Mouse (Mus musculus): ENCODE results near the gene A230050P20Rik. TPM values are rescaled to one million over a fixed set of nuclear protein-coding genes. Genes with fewer than 3 reads are reported as not detected.

The A230050P20Rik gene
- polyA plus RNA-seq, 2 experiments from 2014 or later = 12.4 to 14.6 TPM

- peak; percentile 15 for ATAC-seq
Observed at GRCm38 (mm10) chr9:20897736-20898510, 29.5 kb downstream of the A230050P20Rik start.

DNA sequence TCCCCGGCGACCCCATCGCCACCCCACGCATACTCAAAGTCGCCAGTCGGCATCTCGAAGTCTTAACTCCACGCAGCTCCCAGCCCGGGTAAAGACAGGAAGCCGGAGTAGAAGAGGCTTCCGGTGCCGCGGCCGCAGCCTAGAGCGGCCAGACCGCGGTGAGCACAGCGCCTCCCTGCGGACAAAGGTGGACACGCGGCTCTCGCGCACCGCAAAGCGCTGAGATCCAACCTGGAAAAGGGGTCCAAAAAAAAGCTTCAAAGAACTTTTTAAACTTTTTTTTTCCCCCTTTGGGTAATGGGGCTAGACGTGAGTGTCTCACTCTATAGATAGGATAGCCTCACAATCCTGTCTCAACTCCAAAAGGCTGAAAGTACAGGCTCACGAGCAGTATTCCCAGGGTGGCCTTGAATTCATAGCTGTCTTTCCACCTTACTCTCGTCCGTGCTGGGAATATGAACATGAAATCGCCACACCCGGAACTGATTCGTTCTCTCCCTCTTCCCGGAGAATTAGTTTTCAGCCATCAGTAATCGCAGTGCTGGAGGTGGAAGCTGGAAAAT, 30.1 kb downstream of the A230050P20Rik start, which contains the start of gene Eif3g:
TSS of gene Eif3g (minus strand) at position 113 of the 563 bp plus-strand sequence.
- ATAC-seq = peak; percentile 89

GRCm38 (mm10) chr9:20901466-20902173, 33.2 kb downstream of the A230050P20Rik start:
- peak; percentile 47 for ATAC-seq

GRCm38 (mm10) chr9:20902174-20902491, 33.7 kb downstream of the A230050P20Rik start:
- no peak for ATAC-seq

DNA sequence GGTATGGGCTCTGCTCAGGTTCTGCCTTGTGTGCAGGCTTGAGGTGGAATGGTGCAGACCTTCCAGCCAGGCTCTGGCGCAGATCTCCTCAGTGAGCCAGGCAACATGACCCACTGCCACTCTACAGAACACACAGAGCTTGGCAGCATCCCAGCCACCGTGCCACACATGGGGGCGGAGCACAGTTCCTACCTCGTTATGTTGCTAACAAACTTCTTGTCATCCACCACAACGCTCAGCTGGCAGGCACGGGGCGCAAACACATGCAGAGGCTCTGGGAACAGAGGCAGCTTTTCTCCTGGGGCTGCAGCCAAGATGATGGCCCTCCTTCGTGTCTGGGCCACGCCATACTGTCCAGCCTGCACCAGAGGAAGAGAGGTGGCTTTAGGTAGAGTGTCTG, 41.5 kb downstream of the A230050P20Rik start:
- ATAC-seq = no peak

DNA sequence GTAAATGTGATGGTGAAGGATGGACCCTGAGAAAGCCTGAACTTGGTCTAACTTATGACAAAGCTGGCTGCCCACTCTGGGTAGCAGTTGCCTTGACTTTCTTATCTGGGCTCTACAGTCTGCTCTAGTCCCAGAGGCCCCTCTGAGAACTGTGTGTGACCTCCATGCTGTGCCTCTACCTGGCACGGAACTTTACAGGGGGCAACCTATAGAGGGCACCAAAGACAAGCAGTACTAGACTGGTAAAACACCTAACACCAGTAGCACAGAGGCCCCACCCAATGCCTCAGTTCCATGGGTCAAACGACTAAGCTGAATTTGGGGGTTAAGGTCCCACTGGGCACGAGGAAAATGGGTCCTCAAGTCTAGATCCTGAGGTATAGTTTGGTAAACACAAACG, 47.7 kb downstream of the A230050P20Rik start:
- peak; percentile 43 for ATAC-seq

DNA sequence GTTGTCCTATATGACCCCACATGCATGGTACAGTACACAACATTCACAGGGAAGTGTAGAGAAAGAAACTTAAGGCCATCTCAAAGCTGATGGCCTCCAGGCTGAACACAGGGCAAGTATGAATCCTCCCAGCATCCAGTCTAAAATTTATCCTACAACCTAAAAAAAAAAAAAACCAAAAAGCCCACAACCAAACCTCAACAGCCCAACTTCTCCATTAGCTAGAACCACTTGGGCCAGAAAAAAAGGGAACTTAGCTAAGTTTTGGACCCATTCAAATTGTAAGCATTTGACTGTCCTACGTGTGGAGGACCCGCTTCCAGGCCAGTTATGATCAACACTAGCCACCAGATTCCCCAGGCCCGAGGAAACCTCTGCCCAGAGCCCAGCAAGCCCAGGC, 54.8 kb downstream of the A230050P20Rik start:
- no peak for ATAC-seq

Other genes starting within 250 kb of the A230050P20Rik start
- gene Ubl5, start 225.8 kb upstream of the A230050P20Rik start, polyA plus RNA-seq (2017; shearing (Covaris generic)) = 100 to 1,000 TPM; 339 to 401 TPM
- 10 to 100 TPM; 26.1 to 30.9 TPM for gene Fbxl12, start 223.9 kb upstream of the A230050P20Rik start, polyA plus RNA-seq (2017; shearing (Covaris generic))
- gene Pin1, start 216.5 kb upstream of the A230050P20Rik start, polyA plus RNA-seq (2017; shearing (Covaris generic)) = 10 to 100 TPM; 22.6 to 27.2 TPM
- under 1 TPM in 1 of 2 experiments, not detected in 1; 0.25 TPM for gene Olfm2, start 122.3 kb upstream of the A230050P20Rik start, polyA plus RNA-seq (2017; shearing (Covaris generic))
- not detected for gene Col5a3, start 53.6 kb upstream of the A230050P20Rik start, polyA plus RNA-seq (2017; shearing (Covaris generic))
- gene Rdh8, start 50.1 kb upstream of the A230050P20Rik start, polyA plus RNA-seq (2017; shearing (Covaris generic)) = not detected
- 1 to 10 TPM in 1 of 2 experiments, under 1 TPM in 1; 0.76 to 1.5 TPM for gene Angptl6, start 11.1 kb downstream of the A230050P20Rik start, polyA plus RNA-seq (2017; shearing (Covaris generic))
- gene Ppan, start 19.5 kb downstream of the A230050P20Rik start, polyA plus RNA-seq (2017; shearing (Covaris generic)) = 10 to 100 TPM; 22.9 to 30.1 TPM
- 100 to 1,000 TPM; 190 to 235 TPM for gene Eif3g, start 30.0 kb downstream of the A230050P20Rik start, polyA plus RNA-seq (2017; shearing (Covaris generic))
- gene Dnmt1, start 91.2 kb downstream of the A230050P20Rik start, polyA plus RNA-seq (2017; shearing (Covaris generic)) = 10 to 100 TPM; 51.2 to 52.7 TPM
- 1 to 10 TPM; 3.2 to 5.0 TPM for gene S1pr2, start 108.1 kb downstream of the A230050P20Rik start, polyA plus RNA-seq (2017; shearing (Covaris generic))
- 100 to 1,000 TPM; 100 to 103 TPM for gene Mrpl4, start 134.1 kb downstream of the A230050P20Rik start, polyA plus RNA-seq (2017; shearing (Covaris generic))
- gene Icam1, start 147.3 kb downstream of the A230050P20Rik start, polyA plus RNA-seq (2017; shearing (Covaris generic)) = 10 to 100 TPM; 55.3 to 64.7 TPM
- gene Icam4, start 160.7 kb downstream of the A230050P20Rik start, polyA plus RNA-seq (2017; shearing (Covaris generic)) = 1 to 10 TPM; 2.9 to 3.8 TPM
- not detected for gene Icam5, start 163.4 kb downstream of the A230050P20Rik start, polyA plus RNA-seq (2017; shearing (Covaris generic))
- under 1 TPM in 1 of 2 experiments, not detected in 1; 0.66 TPM for gene Zglp1, start 198.5 kb downstream of the A230050P20Rik start, polyA plus RNA-seq (2017; shearing (Covaris generic))
- not detected for gene Gm49373, start 204.5 kb downstream of the A230050P20Rik start, polyA plus RNA-seq (2017; shearing (Covaris generic))
- 10 to 100 TPM; 14.3 to 17.2 TPM for gene Fdx1l, start 205.0 kb downstream of the A230050P20Rik start, polyA plus RNA-seq (2017; shearing (Covaris generic))
- 1 to 10 TPM in 1 of 2 experiments, under 1 TPM in 1; 0.67 to 3.2 TPM for gene Gm38431, start 223.4 kb downstream of the A230050P20Rik start, polyA plus RNA-seq (2017; shearing (Covaris generic))
- 10 to 100 TPM; 22.8 to 25.1 TPM for gene Raver1, start 223.4 kb downstream of the A230050P20Rik start, polyA plus RNA-seq (2017; shearing (Covaris generic))

Measured in activated CD4-positive, CD25-positive, alpha-beta regulatory T cell, adult 4 months (primary cell).